Mouse (Mus musculus) kidney, postnatal 25 days (tissue): ENCODE measurements around the gene Naaladl2.
A peak's percentile ranks its signal among the peaks of the same experiment; 100 is the strongest.

ENCODE experiments used
- DNase-seq, 2 experiments: peaks; one replicate each; pipeline ENCODE4 v3.0.0; 2021; ENCODE audit warnings: mixed read lengths in 2 of 2

Naaladl2 gene

DNA sequence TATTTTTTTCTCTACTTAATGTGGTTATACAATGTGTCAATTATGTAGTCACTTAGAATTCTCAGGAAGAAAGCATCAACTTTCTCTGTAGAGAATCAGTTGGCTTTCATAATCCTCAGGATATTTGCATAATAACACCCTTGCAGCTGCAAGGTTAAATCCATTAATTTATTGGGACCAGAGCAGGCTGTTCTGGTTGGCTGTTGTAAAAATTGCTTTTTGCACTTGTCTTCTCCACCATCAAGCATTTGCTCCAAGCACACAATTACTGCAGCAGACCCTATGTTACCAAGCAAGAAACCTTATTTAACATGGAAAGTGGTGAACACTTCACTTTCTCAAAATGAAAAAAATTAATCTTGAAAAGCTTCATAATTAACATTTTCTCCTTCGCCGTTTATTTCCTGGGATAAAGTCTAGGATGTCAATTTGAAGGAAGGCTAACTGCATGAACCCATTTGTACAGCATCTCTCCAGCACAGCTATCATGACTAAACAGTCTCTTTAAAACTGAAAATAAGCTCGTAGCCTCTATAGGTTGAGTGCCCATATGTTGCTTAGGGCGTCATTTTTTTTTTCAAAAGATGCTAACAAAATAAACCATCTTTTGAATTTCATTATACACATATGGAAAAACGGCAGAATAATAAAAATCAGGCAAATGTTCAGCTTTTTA lies 205.4 kb downstream of the Naaladl2 start:
- no peak for DNase-seq

DNA sequence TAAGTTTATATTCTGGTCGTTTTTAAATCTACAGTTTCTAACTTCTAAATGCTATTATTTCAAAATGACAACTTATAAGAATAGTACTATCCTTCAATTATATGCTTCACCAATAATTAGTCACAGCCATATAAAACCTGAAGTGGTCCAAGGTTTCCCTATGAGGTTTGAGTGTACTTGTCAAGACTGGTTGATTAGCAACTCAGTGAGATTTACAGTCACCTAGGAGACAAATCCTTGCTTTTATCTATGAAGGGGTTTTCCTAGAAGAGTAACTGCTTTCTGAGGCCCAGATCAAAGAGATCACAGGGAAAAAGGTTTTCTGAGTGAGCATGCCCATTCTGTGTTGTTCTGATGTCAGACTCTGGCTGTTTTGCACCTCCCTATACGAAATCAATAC lies 222.2 kb downstream of the Naaladl2 start:
- DNase-seq: no peak

- no peak for DNase-seq
Measured at GRCm38 (mm10) chr3:24921401-24921800, 222.7 kb downstream of the Naaladl2 start.

- DNase-seq: no peak
Measured at GRCm38 (mm10) chr3:24905425-24905960, 238.6 kb downstream of the Naaladl2 start.

DNA sequence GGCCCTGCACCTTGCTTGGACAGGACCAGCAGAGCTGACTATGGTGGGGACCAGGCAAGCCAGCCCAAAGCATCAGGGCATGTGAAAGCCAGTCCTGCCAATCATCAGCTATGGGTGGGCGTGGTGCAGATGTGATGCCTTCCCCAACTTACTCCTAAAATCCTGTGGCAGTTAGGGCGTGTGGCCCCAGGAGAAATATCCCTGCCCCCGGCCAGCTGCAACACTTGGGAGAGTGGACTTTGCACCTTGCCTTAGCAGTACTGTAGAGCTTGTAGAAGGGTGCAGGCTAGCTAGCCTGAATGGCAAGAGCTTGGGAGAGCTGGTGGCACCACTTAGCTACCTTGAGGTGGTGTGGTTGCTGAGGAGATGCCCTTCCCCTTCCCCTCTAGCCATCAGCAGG lies 255.3 kb downstream of the Naaladl2 start:
- DNase-seq: no peak

GRCm38 (mm10) chr3:24872254-24872653 lies 271.8 kb downstream of the Naaladl2 start:
- no peak for DNase-seq

GRCm38 (mm10) chr3:24852936-24853335 lies 291.1 kb downstream of the Naaladl2 start:
- DNase-seq: no peak

GRCm38 (mm10) chr3:24796739-24797138 lies 347.3 kb downstream of the Naaladl2 start:
- DNase-seq: no peak

GRCm38 (mm10) chr3:24787451-24788148 lies 356.5 kb downstream of the Naaladl2 start:
- no peak for DNase-seq

GRCm38 (mm10) chr3:24784108-24784507 lies 360.0 kb downstream of the Naaladl2 start:
- DNase-seq: no peak

- peak in 1 of 2 experiments; percentile 34 for DNase-seq
Measured at GRCm38 (mm10) chr3:24783462-24783829, 360.6 kb downstream of the Naaladl2 start.

DNA sequence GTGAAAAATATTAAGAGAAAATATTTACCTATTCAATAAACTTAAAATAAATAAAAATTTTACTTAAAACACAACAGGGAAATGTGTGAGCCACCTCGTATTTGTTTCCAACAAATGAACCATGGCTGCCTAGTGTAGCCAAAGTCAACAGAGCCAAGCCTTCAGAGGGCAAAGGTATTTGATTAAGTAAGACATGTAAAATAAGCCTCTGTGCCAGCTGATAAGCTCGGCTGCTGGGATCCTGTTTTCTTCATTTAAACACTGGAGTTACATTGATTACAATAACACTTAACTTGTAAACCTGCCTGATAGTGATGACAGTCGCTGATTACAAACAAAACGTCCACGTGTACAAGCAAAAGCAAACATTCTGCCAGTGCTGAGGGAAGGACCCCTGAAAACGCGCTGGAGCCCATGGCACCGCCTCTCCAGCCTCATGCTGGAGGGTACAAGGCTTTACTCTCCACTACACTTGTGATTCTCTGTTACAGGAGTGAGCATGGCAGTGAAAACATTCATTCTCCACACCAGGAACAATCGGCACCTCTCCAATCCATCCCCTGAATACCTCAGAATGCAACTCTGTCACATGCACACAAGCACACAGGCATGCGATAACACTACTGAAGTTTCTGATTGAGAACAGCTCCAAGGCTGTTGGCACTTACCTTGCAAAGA lies 361.1 kb downstream of the Naaladl2 start:
- DNase-seq: peak in 1 of 2 experiments; percentile 27

DNA sequence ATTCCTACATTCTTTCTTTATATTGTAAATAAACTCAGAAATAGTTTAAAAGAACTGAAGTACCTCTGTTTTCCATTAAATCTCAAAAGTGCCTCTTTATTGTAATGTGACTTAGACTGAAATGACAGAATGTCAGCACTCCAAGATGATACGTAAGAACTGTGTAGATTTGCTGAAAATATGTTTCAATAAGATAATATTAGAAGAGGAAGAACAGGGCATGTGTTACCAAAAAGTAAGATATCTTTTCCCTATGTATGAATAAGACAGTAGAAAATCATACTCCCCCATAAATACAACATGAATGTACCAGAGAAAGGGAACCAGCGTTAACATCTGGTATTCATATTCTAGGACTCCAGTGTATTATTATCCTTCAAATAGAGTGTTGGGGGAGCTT lies 362.4 kb downstream of the Naaladl2 start:
- no peak for DNase-seq

DNA sequence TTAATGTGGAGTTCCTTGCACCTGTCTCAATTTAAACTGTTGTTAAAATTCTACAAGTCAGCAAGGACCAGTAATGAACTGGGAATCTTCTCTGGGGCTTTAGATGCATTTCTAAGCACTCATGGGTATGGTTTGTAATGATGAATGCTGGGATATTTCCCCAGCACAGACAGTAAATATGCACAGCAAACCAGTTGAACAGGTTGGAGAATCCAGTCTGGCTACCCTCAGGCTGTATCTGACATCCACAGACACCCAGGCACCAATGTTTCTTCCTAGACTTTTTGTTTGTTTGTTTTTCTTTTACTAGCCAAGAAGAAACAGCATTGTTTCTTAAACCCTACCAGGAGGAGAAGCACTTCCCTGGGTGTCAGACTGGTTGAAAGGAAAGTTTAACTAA lies 365.6 kb downstream of the Naaladl2 start:
- DNase-seq: no peak

DNA sequence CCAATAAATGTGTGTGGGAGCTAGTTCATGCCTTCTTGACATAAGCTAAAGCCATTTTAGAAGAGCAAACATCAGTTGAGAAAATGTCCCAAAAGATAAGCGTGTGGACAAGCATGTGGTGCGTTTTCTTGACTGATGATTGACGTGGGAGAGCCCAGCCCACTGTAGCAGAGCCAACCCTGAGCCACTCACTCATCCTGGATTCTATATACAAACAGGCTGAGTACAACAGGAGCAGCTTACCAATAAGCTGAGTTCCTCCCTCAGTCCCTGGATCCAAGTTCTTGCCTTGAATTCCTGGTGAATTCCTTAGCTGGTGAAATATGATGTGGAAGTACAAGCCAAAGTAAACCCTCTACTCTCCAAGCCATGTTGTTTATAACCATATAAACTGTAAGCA lies 395.0 kb downstream of the Naaladl2 start:
- DNase-seq: no peak

GRCm38 (mm10) chr3:24747182-24747856 lies 396.7 kb downstream of the Naaladl2 start:
- no peak for DNase-seq

DNA sequence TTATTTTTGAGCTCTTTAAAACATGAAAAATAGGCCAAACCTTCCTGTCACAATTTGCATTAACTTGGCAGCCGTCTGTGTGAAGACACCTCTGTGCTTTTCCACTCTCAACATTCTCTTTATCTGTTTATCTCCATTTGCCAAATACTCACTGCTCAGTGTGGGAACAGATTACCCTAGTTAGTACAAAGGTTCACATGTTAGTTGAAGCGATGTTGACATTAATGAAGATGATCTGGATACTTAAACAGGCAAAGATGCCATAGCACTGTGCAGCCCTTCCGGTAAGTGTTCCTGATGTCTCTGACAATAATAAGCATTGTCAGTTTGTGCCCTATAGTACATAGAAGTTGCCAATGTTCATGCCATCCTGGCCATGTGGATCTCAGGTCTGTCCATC lies 400.1 kb downstream of the Naaladl2 start:
- no peak for DNase-seq

GRCm38 (mm10) chr3:24719181-24719749 lies 424.8 kb downstream of the Naaladl2 start:
- no peak for DNase-seq

- no peak for DNase-seq
Measured at GRCm38 (mm10) chr3:24714770-24715169, 429.3 kb downstream of the Naaladl2 start.

GRCm38 (mm10) chr3:24705778-24706423 lies 438.2 kb downstream of the Naaladl2 start:
- no peak for DNase-seq

GRCm38 (mm10) chr3:24690162-24690915 lies 453.7 kb downstream of the Naaladl2 start:
- no peak for DNase-seq
